Mouse (Mus musculus): ENCODE measurements at regions not wholly inside any gene's neighbourhood (a gene's known extent, or its start where the extent isn't known, plus 50 kb on each side); places are given as distances from the start of the nearest gene placed in this dataset.

DNA sequence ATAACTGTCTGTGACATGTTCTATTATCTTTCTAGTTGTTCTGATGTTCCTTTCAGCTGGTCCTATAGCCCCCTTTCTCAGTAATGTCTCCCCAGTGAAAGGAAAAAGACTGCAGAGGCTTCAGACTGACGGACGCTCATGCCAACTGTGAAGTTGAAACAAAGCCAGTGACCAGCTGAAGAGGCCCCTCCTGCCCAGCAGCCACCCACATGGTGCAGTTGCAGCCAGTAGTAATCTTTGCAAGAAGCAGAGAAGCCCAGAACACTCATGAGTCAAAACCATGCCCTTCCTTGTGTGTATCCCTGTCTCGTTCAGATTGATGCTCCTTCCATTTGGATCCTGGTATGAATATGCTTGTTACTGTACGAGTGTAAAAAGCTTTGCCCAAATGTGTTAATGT is 428.7 kb upstream of the Ubash3b start:
- H3K36me3 ChIP-seq = peaks cover 58% of the 10 kb centered on the region
- peaks cover 72% of the 10 kb centered on the region for H3K4me1 ChIP-seq (replicated peaks)

GRCm38 (mm10) chr9:41588466-41589425 is 427.2 kb upstream of the Ubash3b start:
- no peak for ATAC-seq (ENCODE audit: low FRiP score)
- no peaks in the 10 kb centered on the region for H3K27me3 ChIP-seq
- peak overlapping the region; percentile 29 for H3K4me3 ChIP-seq
- H3K27ac ChIP-seq = peak overlapping the region; percentile 88
- peak overlapping the region; percentile 71 for H3K9ac ChIP-seq
- H3K4me1 ChIP-seq (replicated peaks) = peaks cover 62% of the 10 kb centered on the region
- WGBS = 59% methylated on average over 9 of the region's 9 CpGs
- peak overlapping the region; percentile 82 for H3K4me2 ChIP-seq
- no peaks in the 10 kb centered on the region for H3K9me3 ChIP-seq
- peaks cover 58% of the 10 kb centered on the region for H3K36me3 ChIP-seq

More for the DNA sequence above, 428.7 kb upstream of the Ubash3b start:
- Histone ChIP-seq H3K9ac (peak overlapping the region; percentile 71), H3K4me3 (no peak overlapping the region), H3K9me3 (no peaks in the 10 kb centered on the region), H3K4me2 (peak overlapping the region; percentile 82), H3K27ac (peak overlapping the region; percentile 88), H3K27me3 (no peaks in the 10 kb centered on the region)
- WGBS = 57% methylated on average over 4 of the region's 4 CpGs
- ATAC-seq (ENCODE audit: low FRiP score) = no peak

DNA sequence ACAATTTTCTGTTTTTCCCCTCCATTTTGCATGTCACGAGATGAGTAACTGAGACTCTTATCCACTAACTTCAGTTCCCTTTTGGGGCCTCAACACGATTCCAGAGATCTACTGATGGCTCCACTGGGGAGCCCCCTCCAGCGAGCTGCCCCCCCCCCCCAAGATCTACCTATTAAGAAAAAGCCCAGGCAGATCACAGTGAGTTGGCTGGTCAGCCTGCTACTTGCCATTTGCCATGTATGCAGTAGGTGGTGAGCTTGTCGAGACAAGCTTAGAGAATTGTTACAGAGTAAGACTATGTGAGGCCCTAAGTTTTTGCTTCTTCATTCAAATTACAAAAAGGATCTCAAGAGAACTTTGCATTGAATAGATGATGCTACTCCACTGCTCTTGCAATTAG is 426.3 kb upstream of the Ubash3b start:
- Histone ChIP-seq H3K27me3 (no peaks in the 10 kb centered on the region), H3K36me3 (peaks cover 49% of the 10 kb centered on the region), H3K27ac (peak overlapping the region; percentile 98), H3K4me3 (peak overlapping the region; percentile 82), H3K4me1 (replicated peaks) (peaks cover 57% of the 10 kb centered on the region), H3K4me2 (peak overlapping the region; percentile 82), H3K9ac (peak overlapping the region; percentile 96), H3K9me3 (no peaks in the 10 kb centered on the region)
- WGBS = 42% methylated on average over 4 of the region's 4 CpGs
- no peak for ATAC-seq (ENCODE audit: low FRiP score)

DNA sequence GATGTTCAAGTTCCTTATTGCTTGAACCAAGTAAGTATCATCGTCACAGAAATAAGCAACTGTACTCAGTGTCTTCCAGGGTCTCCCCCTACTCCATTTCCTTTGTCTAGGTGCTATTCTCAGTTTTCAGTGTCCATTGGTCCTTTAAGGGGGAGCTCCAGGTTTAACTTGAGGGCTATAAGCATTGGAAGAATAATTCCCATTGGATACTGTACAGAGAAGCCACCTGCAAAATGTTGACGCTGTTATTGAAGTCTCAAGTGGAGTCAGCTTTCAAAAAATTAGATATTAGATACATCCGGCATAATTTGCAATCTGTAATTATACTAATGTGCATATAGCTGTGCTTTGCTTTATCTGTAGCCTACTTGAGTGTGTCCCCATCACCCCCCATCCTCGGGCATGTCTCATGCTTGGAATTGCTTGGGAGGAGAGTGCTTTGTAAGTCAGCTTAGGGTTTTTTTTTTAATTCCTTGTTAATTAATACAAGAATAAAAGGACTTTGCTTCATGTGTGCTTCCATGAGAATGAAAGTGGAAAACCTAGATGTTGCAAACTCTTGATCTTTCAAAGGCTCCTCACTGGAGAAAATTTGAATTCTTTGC is 425.6 kb upstream of the Ubash3b start:
- H3K4me3 ChIP-seq = peak overlapping the region; percentile 82
- peak overlapping the region; percentile 98 for H3K27ac ChIP-seq
- WGBS = 57% methylated on average over 4 of the region's 4 CpGs
- peak overlapping the region; percentile 96 for H3K9ac ChIP-seq
- H3K4me2 ChIP-seq = peak overlapping the region; percentile 82
- ATAC-seq (ENCODE audit: low FRiP score) = no peak
- peaks cover 42% of the 10 kb centered on the region for H3K36me3 ChIP-seq
- peaks cover 52% of the 10 kb centered on the region for H3K4me1 ChIP-seq (replicated peaks)
- H3K9me3 ChIP-seq = no peaks in the 10 kb centered on the region
- no peaks in the 10 kb centered on the region for H3K27me3 ChIP-seq

DNA sequence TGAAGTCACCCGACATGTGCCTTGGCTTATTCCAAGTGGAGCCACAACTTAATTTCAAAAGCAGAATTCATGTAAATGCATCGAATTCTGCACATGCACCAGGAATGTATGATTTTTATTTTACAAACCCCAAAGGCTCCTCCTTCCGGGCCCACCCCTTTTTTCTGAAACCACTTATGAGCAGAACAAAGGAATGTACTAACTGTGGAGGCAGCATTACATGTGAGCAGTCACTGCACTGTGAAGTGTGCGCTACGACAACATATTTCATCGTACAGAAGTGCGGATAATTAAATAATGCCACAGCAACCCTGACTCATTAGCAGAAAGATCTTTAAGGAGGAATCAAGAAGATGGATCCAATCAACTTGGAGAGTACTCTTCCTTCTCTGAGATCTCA is 424.8 kb upstream of the Ubash3b start:
- peak; percentile 63; the same call in 1 of the 2 replicates for ATAC-seq (ENCODE audit: low FRiP score)
- peak overlapping the region; percentile 98 for H3K27ac ChIP-seq
- no peaks in the 10 kb centered on the region for H3K27me3 ChIP-seq
- peaks cover 52% of the 10 kb centered on the region for H3K4me1 ChIP-seq (replicated peaks)
- H3K9ac ChIP-seq = peak overlapping the region; percentile 96
- no peaks in the 10 kb centered on the region for H3K9me3 ChIP-seq
- peaks cover 34% of the 10 kb centered on the region for H3K36me3 ChIP-seq
- H3K4me3 ChIP-seq = peak overlapping the region; percentile 82
- WGBS = 37% methylated on average over 7 of the region's 7 CpGs
- peak overlapping the region; percentile 82 for H3K4me2 ChIP-seq

DNA sequence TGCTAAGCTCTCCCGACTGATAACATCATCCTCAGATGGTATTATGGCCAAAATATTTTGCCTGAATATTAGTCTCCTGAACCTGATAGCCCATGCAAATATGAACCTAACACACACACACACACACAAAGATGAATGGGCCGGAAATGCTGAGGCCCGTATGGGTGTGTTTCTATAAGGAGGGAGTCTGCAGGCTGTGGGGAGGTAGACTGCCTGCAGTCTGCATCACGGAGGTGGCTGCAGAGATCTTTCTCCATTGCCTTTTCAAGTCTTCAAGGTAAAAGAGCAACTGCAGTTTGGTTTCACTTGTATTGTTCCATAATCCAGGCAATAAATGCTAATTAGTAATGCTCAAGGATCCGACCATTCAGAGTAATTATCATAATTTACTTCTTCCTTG is 424.3 kb upstream of the Ubash3b start:
- peaks cover 29% of the 10 kb centered on the region for H3K36me3 ChIP-seq
- peak overlapping the region; percentile 82 for H3K4me3 ChIP-seq

GRCm38 (mm10) chr9:41585012-41585411 is 423.5 kb upstream of the Ubash3b start:
- no peaks in the 10 kb centered on the region for H3K27me3 ChIP-seq
- peak overlapping the region; percentile 100 for H3K9ac ChIP-seq
- no peaks in the 10 kb centered on the region for H3K9me3 ChIP-seq
- H3K36me3 ChIP-seq = peaks cover 22% of the 10 kb centered on the region
- H3K4me2 ChIP-seq = peak overlapping the region; percentile 82
- H3K27ac ChIP-seq = peak overlapping the region; percentile 100
- WGBS = 14% methylated on average over 7 of the region's 7 CpGs
- ATAC-seq (ENCODE audit: low FRiP score) = no peak
- peak overlapping the region; percentile 82 for H3K4me3 ChIP-seq
- peaks cover 39% of the 10 kb centered on the region for H3K4me1 ChIP-seq (replicated peaks)

More for the DNA sequence above, 424.3 kb upstream of the Ubash3b start:
- 20% methylated on average over 5 of the region's 5 CpGs for WGBS
- Histone ChIP-seq H3K9me3 (no peaks in the 10 kb centered on the region), H3K27ac (peak overlapping the region; percentile 98), H3K9ac (peak overlapping the region; percentile 96), H3K27me3 (no peaks in the 10 kb centered on the region), H3K4me2 (peak overlapping the region; percentile 82), H3K4me1 (replicated peaks) (peaks cover 46% of the 10 kb centered on the region)
- no peak for ATAC-seq (ENCODE audit: low FRiP score)

DNA sequence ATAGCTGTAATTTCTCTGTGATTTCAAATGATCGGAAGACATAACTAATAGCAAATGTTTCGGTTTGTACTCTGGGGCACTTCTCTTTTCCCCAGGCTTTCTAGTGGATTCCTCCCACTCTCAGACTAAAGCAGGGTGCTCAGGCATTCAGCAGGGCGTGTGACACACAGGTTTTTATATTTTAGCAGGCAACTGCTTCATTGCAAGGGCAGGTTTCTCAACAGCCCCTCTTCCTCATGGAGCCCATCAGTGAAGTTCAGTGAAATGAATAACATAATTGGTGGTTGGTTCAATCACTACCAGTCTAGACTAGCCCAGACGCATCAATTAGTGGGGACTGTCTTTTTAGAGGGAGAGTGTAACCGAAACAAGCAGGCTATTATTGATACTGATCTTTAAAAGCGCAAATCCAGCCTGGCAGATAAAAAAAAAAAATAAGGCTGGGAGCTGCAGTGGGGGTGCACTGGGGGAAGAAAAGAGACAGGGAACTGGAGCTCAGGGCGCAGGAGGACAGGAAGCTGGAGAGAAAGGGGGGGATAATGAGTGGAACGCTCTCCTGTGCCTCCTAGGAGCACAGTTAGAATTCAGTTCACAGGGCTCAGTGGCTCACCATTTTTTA is 422.3 kb upstream of the Ubash3b start:
- Histone ChIP-seq H3K4me1 (replicated peaks) (peaks cover 28% of the 10 kb centered on the region), H3K9me3 (no peaks in the 10 kb centered on the region), H3K4me2 (peak overlapping the region; percentile 82), H3K4me3 (peak overlapping the region; percentile 82), H3K27ac (peak overlapping the region; percentile 100), H3K9ac (peak overlapping the region; percentile 100), H3K36me3 (peaks cover 11% of the 10 kb centered on the region), H3K27me3 (no peaks in the 10 kb centered on the region)
- no peak for ATAC-seq (ENCODE audit: low FRiP score)
- 10% methylated on average over 8 of the region's 8 CpGs for WGBS

DNA sequence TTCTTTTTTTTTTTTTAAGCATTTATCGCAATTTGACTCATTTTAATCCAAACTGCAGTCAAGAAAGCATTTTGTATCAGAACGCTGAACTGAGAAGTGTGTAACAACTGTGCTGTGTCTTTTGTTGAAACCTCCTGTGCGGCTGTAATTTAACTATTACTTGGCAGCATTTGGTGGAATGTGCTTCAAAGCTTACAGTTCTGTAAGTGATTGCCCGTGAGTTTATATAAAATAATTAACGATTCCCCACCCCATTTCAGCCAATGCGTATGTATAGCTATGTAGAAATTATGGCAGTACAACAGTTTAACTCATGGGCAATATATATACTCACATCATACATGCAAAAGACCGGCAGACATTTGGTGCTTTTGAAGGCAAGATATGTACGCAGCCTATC is 421.8 kb upstream of the Ubash3b start:
- Histone ChIP-seq H3K36me3 (peaks cover 6% of the 10 kb centered on the region; the same call in 1 of the 2 replicates), H3K9ac (peak overlapping the region; percentile 100), H3K4me3 (peak overlapping the region; percentile 82), H3K27ac (peak overlapping the region; percentile 100), H3K4me2 (peak overlapping the region; percentile 82), H3K4me1 (replicated peaks) (peaks cover 28% of the 10 kb centered on the region), H3K9me3 (no peaks in the 10 kb centered on the region), H3K27me3 (no peaks in the 10 kb centered on the region)
- ATAC-seq (ENCODE audit: low FRiP score) = no peak
- 27% methylated on average over 8 of the region's 8 CpGs for WGBS

DNA sequence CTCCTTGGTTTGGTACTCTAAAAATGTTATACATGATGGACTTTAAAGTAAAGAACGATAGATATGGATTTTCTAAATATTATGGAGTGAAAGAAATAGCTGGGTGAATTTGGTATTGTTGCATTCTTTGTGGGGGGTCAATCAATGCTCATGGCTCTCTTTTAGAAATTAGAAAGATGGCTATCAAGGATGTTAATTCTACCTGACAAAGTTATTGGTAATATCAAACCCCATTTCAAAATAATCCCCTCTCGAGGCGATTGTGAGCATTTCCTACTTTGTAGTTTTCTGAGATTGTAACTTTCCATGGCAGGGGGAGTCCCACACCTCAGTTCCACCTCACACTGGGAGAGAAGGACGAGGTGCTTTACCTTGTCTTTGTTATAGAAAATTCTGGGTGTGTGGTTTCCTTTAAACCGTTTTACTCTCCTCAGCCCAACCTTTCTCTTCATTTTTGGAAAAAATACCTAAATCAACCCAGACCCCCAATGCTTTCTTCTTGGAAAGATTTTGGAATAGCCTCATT is 421.3 kb upstream of the Ubash3b start:
- H3K4me2 ChIP-seq = peak overlapping the region; percentile 82
- H3K9ac ChIP-seq = peak overlapping the region; percentile 100
- no peaks in the 10 kb centered on the region for H3K27me3 ChIP-seq
- H3K27ac ChIP-seq = peak overlapping the region; percentile 100
- no peaks in the 10 kb centered on the region for H3K9me3 ChIP-seq
- ATAC-seq (ENCODE audit: low FRiP score) = no peak
- WGBS = 24% methylated on average over 5 of the region's 5 CpGs
- H3K36me3 ChIP-seq = peaks cover 5% of the 10 kb centered on the region; the same call in 1 of the 2 replicates
- peaks cover 28% of the 10 kb centered on the region for H3K4me1 ChIP-seq (replicated peaks)
- H3K4me3 ChIP-seq = peak overlapping the region; percentile 82

DNA sequence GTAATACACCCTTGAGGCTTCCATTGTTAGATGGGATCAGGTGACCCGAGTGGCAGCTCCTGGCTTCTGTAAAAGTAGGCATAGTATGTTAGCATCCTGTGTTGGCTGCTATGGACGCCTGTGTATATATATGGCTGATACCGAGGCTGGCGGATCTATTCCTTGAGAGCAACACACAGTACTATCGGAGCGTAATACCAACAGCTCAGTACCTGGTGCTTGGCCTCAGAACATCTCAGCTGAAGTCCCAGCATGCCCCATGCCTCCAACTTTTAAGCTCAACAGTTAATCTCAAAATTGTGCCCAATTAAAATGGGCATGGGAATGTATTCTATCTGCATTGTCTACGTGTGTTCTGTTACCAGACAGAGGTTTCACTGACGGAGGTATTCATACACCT is 420.7 kb upstream of the Ubash3b start:
- Histone ChIP-seq H3K9ac (peak overlapping the region; percentile 100), H3K4me2 (peak overlapping the region; percentile 82), H3K36me3 (peaks cover 5% of the 10 kb centered on the region; the same call in 1 of the 2 replicates), H3K4me3 (peak overlapping the region; percentile 82), H3K9me3 (no peaks in the 10 kb centered on the region), H3K27ac (peak overlapping the region; percentile 100), H3K27me3 (no peaks in the 10 kb centered on the region), H3K4me1 (replicated peaks) (peaks cover 27% of the 10 kb centered on the region)
- 8% methylated on average over 8 of the region's 8 CpGs for WGBS
- ATAC-seq (ENCODE audit: low FRiP score) = no peak

DNA sequence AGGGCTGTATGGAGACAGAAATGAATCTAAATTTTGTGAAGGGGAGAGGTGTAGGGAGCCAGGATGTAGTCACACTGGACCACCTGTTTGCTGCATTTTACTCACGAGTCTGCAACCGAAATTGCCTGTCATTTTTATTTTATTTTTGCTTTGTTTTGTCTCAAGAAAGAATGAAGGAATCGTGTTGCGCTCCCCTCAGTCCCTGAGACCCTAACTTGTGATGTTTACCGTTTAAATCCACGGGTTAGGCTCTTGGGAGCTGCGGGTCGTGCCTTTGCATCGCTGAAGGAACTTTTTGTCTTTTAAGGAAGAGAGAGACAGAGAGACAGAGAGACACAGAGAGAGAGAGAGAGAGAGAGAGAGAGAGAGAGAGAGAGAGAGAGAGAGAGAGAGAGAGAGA is 420.2 kb upstream of the Ubash3b start:
- peaks cover 27% of the 10 kb centered on the region for H3K4me1 ChIP-seq (replicated peaks)
- no peaks in the 10 kb centered on the region for H3K27me3 ChIP-seq
- peak overlapping the region; percentile 100 for H3K9ac ChIP-seq
- peak overlapping the region; percentile 82 for H3K4me3 ChIP-seq
- no peak for ATAC-seq (ENCODE audit: low FRiP score)
- peak overlapping the region; percentile 82 for H3K4me2 ChIP-seq
- peak overlapping the region; percentile 100 for H3K27ac ChIP-seq
- WGBS = 15% methylated on average over 9 of the region's 9 CpGs
- H3K9me3 ChIP-seq = no peaks in the 10 kb centered on the region
- peaks cover 3% of the 10 kb centered on the region; the same call in 1 of the 2 replicates for H3K36me3 ChIP-seq
